Mouse (Mus musculus): ENCODE results near the gene 9530003J23Rik.

9530003J23Rik gene

DNA sequence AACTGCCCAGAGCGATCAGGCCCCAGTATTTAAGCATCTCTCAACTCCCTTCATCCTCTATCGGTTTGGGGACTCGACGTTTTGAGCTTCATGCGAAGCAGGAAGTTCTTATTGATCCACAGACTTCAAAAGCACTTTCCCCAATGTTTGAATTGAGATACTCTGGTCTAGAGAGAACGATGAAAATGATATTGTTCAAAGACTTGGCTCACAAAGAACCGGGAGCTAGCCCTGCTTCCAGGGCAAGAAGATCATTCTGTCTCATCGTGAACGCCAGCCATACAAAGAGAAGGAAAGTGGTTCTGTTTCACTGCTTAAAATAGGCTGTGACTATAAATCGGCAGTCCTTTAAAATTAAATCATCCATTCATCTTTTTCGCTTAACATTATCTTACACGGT is at the start of gene 9530003J23Rik:
9530003J23Rik (minus strand) TSS at position 101 of the 400 bp plus-strand sequence.
- TF ChIP-seq GATA4 (IDR thresholded peaks at IDR 0.05; ENCODE audit: insufficient replicate concordance, low read length): no peak

- no peak for TF ChIP-seq GATA4 (IDR thresholded peaks at IDR 0.05; ENCODE audit: insufficient replicate concordance, low read length)
Measured at GRCm38 (mm10) chr10:117287226-117287850, 48.8 kb upstream of the 9530003J23Rik start.

DNA sequence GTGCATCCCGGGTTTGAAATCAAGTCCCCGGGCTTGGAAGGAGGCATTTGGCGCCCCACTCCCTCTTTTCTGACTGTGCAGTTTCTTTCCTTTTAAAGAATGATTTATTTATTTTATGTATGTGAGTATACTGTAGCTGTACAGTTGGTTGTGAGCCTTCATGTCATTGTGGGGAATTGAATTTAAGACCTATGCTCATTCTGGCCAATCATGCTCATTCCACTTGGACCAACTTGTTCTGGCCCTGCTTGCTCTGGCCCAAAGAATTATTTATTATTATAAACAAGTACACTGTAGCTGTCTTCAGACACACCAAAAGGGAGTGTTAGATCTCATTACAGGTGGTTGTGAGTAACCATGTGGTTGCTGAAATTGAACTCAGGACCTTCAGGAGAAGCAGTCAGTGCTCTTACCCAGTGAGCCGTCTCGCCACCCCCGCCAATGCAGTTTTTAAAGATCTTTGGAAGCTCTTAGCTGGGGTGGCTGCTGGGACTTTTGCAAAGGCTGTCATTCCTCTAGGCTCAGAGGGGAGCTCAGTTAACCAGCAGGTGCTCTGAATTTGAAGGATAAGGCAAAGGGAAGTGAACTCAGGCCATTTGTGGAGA is 48.0 kb upstream of the 9530003J23Rik start:
- TF ChIP-seq GATA4 (IDR thresholded peaks at IDR 0.05; ENCODE audit: insufficient replicate concordance, low read length): no peak

GRCm38 (mm10) chr10:117284578-117285520 is 46.3 kb upstream of the 9530003J23Rik start:
- TF ChIP-seq GATA4 (IDR thresholded peaks at IDR 0.05; ENCODE audit: insufficient replicate concordance, low read length): no peak

DNA sequence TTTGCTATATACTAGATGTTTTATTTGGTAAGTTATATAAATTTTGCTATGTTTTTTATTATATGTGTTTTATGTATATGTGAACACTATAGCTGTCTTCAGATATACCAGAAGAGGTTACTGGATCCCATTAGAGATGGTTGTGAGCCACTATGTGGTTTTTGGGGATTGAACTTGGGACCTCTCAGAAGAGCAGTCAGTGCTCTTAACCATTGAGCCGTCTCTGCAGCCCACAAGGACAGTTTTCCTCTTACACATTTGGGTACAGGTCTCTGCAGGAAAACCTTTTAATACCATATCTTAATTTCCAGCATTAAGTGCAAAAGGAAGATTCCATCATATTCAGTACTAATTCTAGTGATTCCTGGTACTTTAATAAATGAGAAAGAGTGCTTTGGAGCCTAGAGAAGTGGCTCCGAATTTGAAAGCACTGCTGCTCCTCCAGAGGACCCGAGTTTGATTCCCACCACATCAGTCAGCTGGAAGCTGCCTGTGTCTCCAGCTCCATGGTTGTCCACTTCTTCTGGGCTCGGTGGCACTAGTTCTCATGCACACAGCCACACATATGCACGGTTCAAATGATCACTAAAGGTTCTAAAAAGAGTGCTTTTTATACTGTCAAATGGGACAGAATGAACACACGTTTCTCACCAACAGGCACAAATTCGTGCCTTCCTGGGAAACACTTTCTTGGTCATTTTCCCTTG is 45.5 kb upstream of the 9530003J23Rik start:
- no peak for TF ChIP-seq GATA4 (IDR thresholded peaks at IDR 0.05; ENCODE audit: insufficient replicate concordance, low read length)

- no peak for TF ChIP-seq GATA4 (IDR thresholded peaks at IDR 0.05; ENCODE audit: insufficient replicate concordance, low read length)
Measured at GRCm38 (mm10) chr10:117282551-117282950, 44.0 kb upstream of the 9530003J23Rik start.

DNA sequence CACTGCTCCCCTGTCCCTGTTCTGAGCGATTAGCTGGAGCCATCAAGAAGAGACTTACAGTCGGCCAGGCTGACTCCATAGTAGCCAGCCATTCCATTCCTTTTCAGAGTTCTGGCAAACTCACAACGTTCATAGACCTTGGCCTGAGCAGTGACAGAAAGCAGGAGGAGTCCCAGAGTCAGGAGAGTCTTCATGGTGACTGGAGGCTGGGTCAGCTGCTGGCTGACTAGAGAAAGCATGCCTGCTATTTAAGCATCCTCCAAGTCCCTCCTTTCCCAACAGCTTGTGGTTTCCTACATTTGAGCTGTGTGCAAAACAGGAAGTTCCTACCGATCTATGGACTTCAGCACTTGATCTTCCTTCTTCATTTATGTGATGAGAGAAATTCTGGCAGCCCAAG is 43.5 kb upstream of the 9530003J23Rik start, which contains the start of gene Lyz2:
Lyz2 (minus strand) TSS at position 273 of the 400 bp plus-strand sequence.
- TF ChIP-seq GATA4 (IDR thresholded peaks at IDR 0.05; ENCODE audit: insufficient replicate concordance, low read length): no peak

GRCm38 (mm10) chr10:117281381-117281920 is 42.9 kb upstream of the 9530003J23Rik start:
- no peak for TF ChIP-seq GATA4 (IDR thresholded peaks at IDR 0.05; ENCODE audit: insufficient replicate concordance, low read length)

DNA sequence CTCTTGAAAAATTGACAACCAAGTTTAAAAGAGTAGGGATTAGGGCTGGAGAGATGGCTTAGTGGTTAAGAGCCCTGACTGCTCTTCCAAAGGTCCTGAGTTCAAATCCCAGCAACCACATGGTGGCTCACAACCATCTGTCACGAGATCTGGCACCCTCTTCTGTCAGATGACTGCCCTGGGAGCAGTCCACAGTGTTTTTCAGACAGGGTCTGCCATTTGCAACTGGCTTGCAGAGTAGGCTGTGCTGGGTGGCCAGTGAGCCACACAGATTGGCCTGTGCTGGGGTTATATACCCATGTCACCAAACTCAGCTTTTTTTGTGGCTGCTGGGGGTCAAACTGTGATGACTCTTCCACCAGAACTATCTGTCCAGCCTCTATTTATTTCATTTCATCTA is 41.5 kb upstream of the 9530003J23Rik start:
- no peak for TF ChIP-seq GATA4 (IDR thresholded peaks at IDR 0.05; ENCODE audit: insufficient replicate concordance, low read length)

GRCm38 (mm10) chr10:117275681-117276369 is 37.3 kb upstream of the 9530003J23Rik start:
- TF ChIP-seq GATA4 (IDR thresholded peaks at IDR 0.05; ENCODE audit: insufficient replicate concordance, low read length): no peak

DNA sequence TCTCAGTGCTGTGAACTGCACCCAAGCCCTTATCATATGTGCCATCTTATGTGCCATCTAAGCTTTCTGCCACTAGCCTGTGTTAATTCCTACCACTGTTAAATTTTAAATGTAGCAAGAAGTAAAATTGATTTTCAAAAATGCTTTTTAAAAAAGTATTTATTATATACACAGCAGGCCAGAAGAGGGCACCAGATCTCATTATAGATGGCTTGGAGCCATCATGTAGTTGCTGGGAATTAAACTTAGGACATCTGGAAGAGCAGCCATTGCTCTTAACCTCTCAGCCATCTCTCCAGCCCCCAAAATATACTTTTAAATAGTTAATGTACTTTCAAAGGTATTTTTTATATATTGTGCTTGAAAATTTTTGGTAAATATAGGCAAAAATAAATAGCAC is 33.5 kb upstream of the 9530003J23Rik start:
- TF ChIP-seq GATA4 (IDR thresholded peaks at IDR 0.05; ENCODE audit: insufficient replicate concordance, low read length): no peak

GRCm38 (mm10) chr10:117259870-117260269 is 21.4 kb upstream of the 9530003J23Rik start:
- no peak for TF ChIP-seq GATA4 (IDR thresholded peaks at IDR 0.05; ENCODE audit: insufficient replicate concordance, low read length)

DNA sequence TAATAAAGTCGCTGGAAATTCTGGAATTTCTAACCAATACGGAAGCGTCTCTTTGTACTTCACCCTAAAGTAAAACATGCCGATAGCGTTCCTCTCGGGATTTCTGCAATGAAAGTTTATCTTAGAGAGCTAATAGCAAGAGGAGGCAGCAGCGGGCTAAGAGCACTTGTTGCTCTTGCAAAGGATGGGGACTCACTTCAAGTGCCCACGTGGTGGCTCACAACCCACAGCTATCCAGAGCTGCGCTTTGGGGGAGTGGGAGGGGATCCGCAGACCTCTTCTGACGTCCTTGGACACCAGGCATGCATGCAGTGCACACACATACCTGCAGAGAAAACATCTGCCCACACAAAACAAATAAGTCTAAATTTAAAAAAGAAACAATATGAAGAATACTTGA is 2.6 kb downstream of the 9530003J23Rik start:
- TF ChIP-seq GATA4 (IDR thresholded peaks at IDR 0.05; ENCODE audit: insufficient replicate concordance, low read length): no peak

GRCm38 (mm10) chr10:117234825-117235224 is 3.7 kb downstream of the 9530003J23Rik start:
- no peak for TF ChIP-seq GATA4 (IDR thresholded peaks at IDR 0.05; ENCODE audit: insufficient replicate concordance, low read length)
